Mouse (Mus musculus): ENCODE data around the gene Evi5.

- TF ChIP-seq CTCF (IDR thresholded peaks at IDR 0.05) (no peak), EP300 (IDR thresholded peaks at IDR 0.05) (no peak)
Measured at GRCm38 (mm10) chr5:107719786-107720185, 155.1 kb downstream of the Evi5 start.

Measured in lung, postnatal 0 days (tissue).